Mouse (Mus musculus) hindbrain, embryonic 12.5 days (tissue): Measurements from ENCODE around the gene Pglyrp1. TPM values are rescaled to one million over a fixed set of nuclear protein-coding genes. Genes with fewer than 3 reads are reported as not detected.
"Not testable (repeated sequence)": the region's sequence is repeated elsewhere in the genome, so short reads cannot be mapped to it uniquely, and the experiment has no call there.

ENCODE experiments used
- ATAC-seq: fragments of 200-750 bp; cut with Nextera tagmentation; 2 replicates; pipeline ENCODE4 v1.8.0; 2017; ENCODE audit warnings: moderate TSS enrichment; ENCODE audit not compliant: low FRiP score
- H3K27ac ChIP-seq: fragments of 300-500 bp; sonication (generic); 2 replicates; pipeline ENCODE4 v1.5.1; 2016; ENCODE audit warnings: mild to moderate bottlenecking
- H3K27me3 ChIP-seq: fragments of 300-500 bp; sonication (generic); 2 replicates; pipeline ENCODE4 v1.6.1; 2016; ENCODE audit warnings: mild to moderate bottlenecking
- H3K36me3 ChIP-seq: fragments of 300-500 bp; sonication (generic); 2 replicates; pipeline ENCODE4 v1.6.1; 2016; ENCODE audit warnings: mild to moderate bottlenecking
- H3K4me1 ChIP-seq: fragments of 300-500 bp; sonication (generic); 2 replicates; pipeline ENCODE4 v1.6.1; 2016
- H3K4me2 ChIP-seq: fragments of 300-500 bp; sonication (generic); replicated peaks from 2 replicates; pipeline ENCODE4 v1.6.1; 2016; ENCODE audit warnings: mild to moderate bottlenecking
- H3K4me3 ChIP-seq: fragments of 300-500 bp; sonication (generic); 2 replicates; pipeline ENCODE4 v1.5.1; 2016; ENCODE audit warnings: mild to moderate bottlenecking
- H3K9ac ChIP-seq: fragments of 300-500 bp; sonication (generic); 2 replicates; pipeline ENCODE4 v1.6.1; 2016; ENCODE audit warnings: mild to moderate bottlenecking, moderate library complexity
- H3K9me3 ChIP-seq: fragments of 300-500 bp; sonication (generic); replicated peaks from 2 replicates; pipeline ENCODE4 v1.6.1; 2016; ENCODE audit warnings: mild to moderate bottlenecking
- WGBS: fragments of 180-500 bp; shearing (Covaris S2); methylation state at CpG from one replicate; pipeline ENCODE4 v1.1.7; 2016; 5-methylcytosine and 5-hydroxymethylcytosine counted together
- polyA plus RNA-seq: library from polyadenylated mRNA; unstranded; fragments of >200 nt; fragmentation: Nextera tagmentation; extraction: Ambion mirVana; gene quantifications from 2 replicates; pipeline ENCODE4 v1.2.1, GENCODE M21; 2016

Pglyrp1 gene
- polyA plus RNA-seq = 2.9 and 3.8 TPM in 2 replicates

- not testable (repeated sequence) for H3K4me1 ChIP-seq, H3K4me3 ChIP-seq, ATAC-seq, H3K9me3 ChIP-seq, H3K9ac ChIP-seq, H3K27ac ChIP-seq, H3K4me2 ChIP-seq, H3K27me3 ChIP-seq, H3K36me3 ChIP-seq
- 88% methylated on average over 2 of the region's 8 CpGs for WGBS
Observed at GRCm38 (mm10) chr7:18871031-18871430, at the start of gene Pglyrp1. TSS of gene Pglyrp1 (plus strand) at chr7:18871331.

- Histone ChIP-seq H3K4me2 (no peak within 1 kb of the TSS), H3K27ac (no peak within 1 kb of the TSS), H3K9me3 (no peaks in the 10 kb centered on the region), H3K36me3 (no peaks in the 10 kb centered on the region), H3K4me1 (no peaks in the 10 kb centered on the region), H3K4me3 (no peak within 1 kb of the TSS), H3K27me3 (no peaks in the 10 kb centered on the region), H3K9ac (no peak within 1 kb of the TSS)
- no peak for ATAC-seq
- WGBS = 87% methylated on average over 3 of the region's 3 CpGs
Observed at GRCm38 (mm10) chr7:18821507-18821906, 49.6 kb upstream of the Pglyrp1 start, which contains the start of gene Psg17. TSS of gene Psg17 (minus strand) at chr7:18821607.

GRCm38 (mm10) chr7:18827792-18828546 lies 43.2 kb upstream of the Pglyrp1 start:
- no peaks in the 10 kb centered on the region for H3K27me3 ChIP-seq
- no peaks in the 10 kb centered on the region for H3K4me1 ChIP-seq
- H3K27ac ChIP-seq = no peak overlapping the region
- H3K4me3 ChIP-seq = no peak overlapping the region
- H3K36me3 ChIP-seq = no peaks in the 10 kb centered on the region
- H3K4me2 ChIP-seq = no peak overlapping the region
- WGBS = 65% methylated on average over 26 of the region's 26 CpGs
- 0 out of 2 replicates have a peak, but pooled peaks have one; percentile 26 for ATAC-seq
- no peak overlapping the region for H3K9ac ChIP-seq
- no peaks in the 10 kb centered on the region for H3K9me3 ChIP-seq

- no peak overlapping the region for H3K27ac ChIP-seq
- ATAC-seq = no peak
- no peak overlapping the region for H3K4me3 ChIP-seq
- H3K4me1 ChIP-seq = no peaks in the 10 kb centered on the region
- no peaks in the 10 kb centered on the region for H3K9me3 ChIP-seq
- no peak overlapping the region for H3K9ac ChIP-seq
- no peak overlapping the region for H3K4me2 ChIP-seq
- H3K36me3 ChIP-seq = no peaks in the 10 kb centered on the region
- 63% methylated on average over 9 of the region's 9 CpGs for WGBS
- H3K27me3 ChIP-seq = no peaks in the 10 kb centered on the region
Observed at GRCm38 (mm10) chr7:18828592-18828991, 42.5 kb upstream of the Pglyrp1 start.

GRCm38 (mm10) chr7:18829545-18829944 lies 41.6 kb upstream of the Pglyrp1 start:
- no peaks in the 10 kb centered on the region for H3K4me1 ChIP-seq
- H3K36me3 ChIP-seq = no peaks in the 10 kb centered on the region
- H3K27ac ChIP-seq = no peak overlapping the region
- 84% methylated on average over 7 of the region's 7 CpGs for WGBS
- no peak overlapping the region for H3K9ac ChIP-seq
- no peak overlapping the region for H3K4me2 ChIP-seq
- H3K4me3 ChIP-seq = no peak overlapping the region
- no peak for ATAC-seq
- H3K9me3 ChIP-seq = no peaks in the 10 kb centered on the region
- H3K27me3 ChIP-seq = no peaks in the 10 kb centered on the region

GRCm38 (mm10) chr7:18832298-18832697 lies 38.8 kb upstream of the Pglyrp1 start:
- H3K27me3 ChIP-seq = no peaks in the 10 kb centered on the region
- H3K9me3 ChIP-seq = no peaks in the 10 kb centered on the region
- no peak overlapping the region for H3K27ac ChIP-seq
- ATAC-seq = no peak
- H3K4me1 ChIP-seq = no peaks in the 10 kb centered on the region
- H3K4me2 ChIP-seq = no peak overlapping the region
- 44% methylated on average over 13 of the region's 13 CpGs for WGBS
- no peak overlapping the region for H3K9ac ChIP-seq
- no peaks in the 10 kb centered on the region for H3K36me3 ChIP-seq
- H3K4me3 ChIP-seq = no peak overlapping the region

- Histone ChIP-seq H3K27ac (peak within 1 kb of the TSS; percentile 44; the same call in 1 of the 2 replicates), H3K9ac (peak within 1 kb of the TSS; percentile 51), H3K27me3 (no peaks in the 10 kb centered on the region), H3K4me2 (peak within 1 kb of the TSS; percentile 63), H3K36me3 (no peaks in the 10 kb centered on the region), H3K4me3 (peak within 1 kb of the TSS; percentile 33), H3K4me1 (peaks cover 4% of the 10 kb centered on the region), H3K9me3 (no peaks in the 10 kb centered on the region)
- no peak; the same call in 1 of the 2 replicates for ATAC-seq
- WGBS = 19% methylated on average over 3 of the region's 3 CpGs
Observed at GRCm38 (mm10) chr7:18839865-18840264, 31.3 kb upstream of the Pglyrp1 start, which contains the start of gene Mill2. TSS of gene Mill2 (plus strand) at chr7:18839966.

- Histone ChIP-seq H3K4me3 (peak overlapping the region; percentile 33), H3K9ac (peak overlapping the region; percentile 51), H3K9me3 (no peaks in the 10 kb centered on the region), H3K27ac (peak overlapping the region; percentile 44; the same call in 1 of the 2 replicates), H3K4me1 (peaks cover 4% of the 10 kb centered on the region), H3K27me3 (no peaks in the 10 kb centered on the region), H3K36me3 (no peaks in the 10 kb centered on the region), H3K4me2 (peak overlapping the region; percentile 63)
- 4% methylated on average over 14 of the region's 17 CpGs for WGBS
- ATAC-seq = peak; percentile 68
Observed at GRCm38 (mm10) chr7:18840386-18841173, 30.6 kb upstream of the Pglyrp1 start.

- ATAC-seq = peak; percentile 46
- WGBS = 54% methylated on average over 1 of the region's 1 CpGs
- Histone ChIP-seq H3K36me3 (no peaks in the 10 kb centered on the region), H3K27me3 (no peaks in the 10 kb centered on the region), H3K4me3 (no peak overlapping the region; the same call in 1 of the 2 replicates), H3K4me2 (peak overlapping the region; percentile 63), H3K9me3 (no peaks in the 10 kb centered on the region), H3K4me1 (peaks cover 4% of the 10 kb centered on the region), H3K9ac (no peak overlapping the region), H3K27ac (no peak overlapping the region)
Observed at GRCm38 (mm10) chr7:18841174-18841567, 30.0 kb upstream of the Pglyrp1 start.

GRCm38 (mm10) chr7:18844811-18845210 lies 26.3 kb upstream of the Pglyrp1 start:
- no peak for ATAC-seq
- Histone ChIP-seq H3K4me2 (no peak overlapping the region), H3K9ac (no peak overlapping the region), H3K9me3 (no peaks in the 10 kb centered on the region), H3K27ac (no peak overlapping the region), H3K36me3 (no peaks in the 10 kb centered on the region), H3K27me3 (no peaks in the 10 kb centered on the region), H3K4me3 (no peak overlapping the region), H3K4me1 (peaks cover 4% of the 10 kb centered on the region)
- 51% methylated on average over 5 of the region's 5 CpGs for WGBS

- H3K4me3 ChIP-seq = no peak overlapping the region
- H3K27me3 ChIP-seq = no peaks in the 10 kb centered on the region
- WGBS = 94% methylated on average over 1 of the region's 1 CpGs
- H3K9ac ChIP-seq = no peak overlapping the region
- no peaks in the 10 kb centered on the region for H3K36me3 ChIP-seq
- H3K4me2 ChIP-seq = no peak overlapping the region
- no peaks in the 10 kb centered on the region for H3K4me1 ChIP-seq
- no peaks in the 10 kb centered on the region for H3K9me3 ChIP-seq
- ATAC-seq = no peak
- no peak overlapping the region for H3K27ac ChIP-seq
Observed at GRCm38 (mm10) chr7:18848395-18848794, 22.7 kb upstream of the Pglyrp1 start.

- H3K9me3 ChIP-seq = 0 out of 2 replicates have a peak, but pooled peaks cover 3% of the 10 kb centered on the region
- no peaks in the 10 kb centered on the region for H3K27me3 ChIP-seq
- no peak overlapping the region for H3K9ac ChIP-seq
- WGBS = 79% methylated on average over 5 of the region's 5 CpGs
- no peak for ATAC-seq
- H3K4me1 ChIP-seq = no peaks in the 10 kb centered on the region
- H3K36me3 ChIP-seq = no peaks in the 10 kb centered on the region
- H3K4me3 ChIP-seq = no peak overlapping the region
- no peak overlapping the region for H3K4me2 ChIP-seq
- no peak overlapping the region for H3K27ac ChIP-seq
Observed at GRCm38 (mm10) chr7:18858310-18858916, 12.7 kb upstream of the Pglyrp1 start.
